Comparison of ENCODE assay signal across 9 mouse cellular contexts in genomic region chr5:111770266-111770665, GRCm38 (mm10). TPM values are rescaled to one million over a fixed set of nuclear protein-coding genes. Genes with fewer than 3 reads are reported as not detected.
DNase-seq lines count a peak whose midpoint lies in the region; ATAC-seq and TF ChIP-seq lines count a peak whose summit lies in the region.
"Had no signal": no experiment of that assay in that cellular context is flagged by ENCODE, and none has a peak within 500 bp of the region (broad histone marks: within the 10 kb centered on the region; RNA-seq: fewer than 3 reads in every experiment).

No protein-coding gene starts in this region.

- H3K4me1 ChIP-seq in embryonic facial prominence, embryonic 11.5 days (ENCODE audit: control insufficient read depth, insufficient read depth, low read length) = peaks cover 8% of the 10 kb centered on the region
- peaks cover 26% of the 10 kb centered on the region for H3K4me1 ChIP-seq in heart, embryonic 11.5 days (ENCODE audit: control insufficient read depth, insufficient read depth, low read length)
- H3K4me1 ChIP-seq in kidney, postnatal 0 days (replicated peaks; ENCODE audit: insufficient read depth, low read length) = peaks cover 4% of the 10 kb centered on the region
- H3K4me1 ChIP-seq in midbrain, embryonic 12.5 days = peaks cover 44% of the 10 kb centered on the region
- H3K4me1 ChIP-seq in thymus, adult 2 months (replicated peaks; ENCODE audit: control insufficient read depth, insufficient read depth, low read length) = no peaks in the 10 kb centered on the region

- DNase-seq in ES-CJ7 (ENCODE audit: low read depth, low spot score) = peak; percentile 36
- peak; percentile 93 for DNase-seq in embryonic facial prominence, embryonic 11.5 days (ENCODE audit: low spot score)
- peak; percentile 90 for DNase-seq in kidney, postnatal 0 days (ENCODE audit: low spot score)
- no peak for DNase-seq in thymus, adult 2 months
- no peak for DNase-seq in frontal cortex, postnatal 36 days (ENCODE audit: low spot score in 2 of 2)
- DNase-seq in layer of hippocampus, adult 18-20 months (ENCODE audit: low spot score in 2 of 2) = no peak

- no peak for TF ChIP-seq POLR2A in thymus, adult 2 months (IDR thresholded peaks at IDR 0.05; ENCODE audit: control insufficient read depth, extremely low read depth, insufficient read depth, low read length, poor library complexity)

- no peak for TF ChIP-seq CTCF in kidney, postnatal 0 days (IDR thresholded peaks at IDR 0.05; ENCODE audit: low read depth)
- TF ChIP-seq CTCF in thymus, adult 2 months (IDR thresholded peaks at IDR 0.05; ENCODE audit: borderline replicate concordance, control insufficient read depth, extremely low read depth, insufficient read depth, low read length, poor library complexity) = no peak

- 0 out of 2 replicates have a peak overlapping the region, but pooled peaks have one; percentile 10 for H3K4me3 ChIP-seq in embryonic facial prominence, embryonic 11.5 days (ENCODE audit: low read depth, low read length)
- no peak overlapping the region for H3K4me3 ChIP-seq in heart, embryonic 11.5 days (ENCODE audit: low read depth, low read length)
- no peak overlapping the region for H3K4me3 ChIP-seq in kidney, postnatal 0 days (replicated peaks; ENCODE audit: low read depth, low read length)
- no peak overlapping the region for H3K4me3 ChIP-seq in midbrain, embryonic 12.5 days
- no peak overlapping the region for H3K4me3 ChIP-seq in thymus, adult 2 months (ENCODE audit: control insufficient read depth, insufficient read depth, low read length)

- H3K27me3 ChIP-seq in embryonic facial prominence, embryonic 11.5 days (ENCODE audit: control insufficient read depth, insufficient read depth, low read length) = no peaks in the 10 kb centered on the region
- H3K27me3 ChIP-seq in heart, embryonic 11.5 days (ENCODE audit: control insufficient read depth, insufficient read depth, low read length) = no peaks in the 10 kb centered on the region
- no peaks in the 10 kb centered on the region for H3K27me3 ChIP-seq in kidney, postnatal 0 days (ENCODE audit: insufficient read depth, low read length)
- H3K27me3 ChIP-seq in midbrain, embryonic 12.5 days = peaks cover 21% of the 10 kb centered on the region
- no peaks in the 10 kb centered on the region for H3K27me3 ChIP-seq in thymus, adult 2 months (ENCODE audit: control insufficient read depth, insufficient read depth, low read length)

- ATAC-seq in embryonic facial prominence, embryonic 11.5 days (replicated peaks; ENCODE audit: insufficient number of reproducible peaks, low FRiP score, low TSS enrichment, low read depth) = peak; percentile 90
- peak; percentile 62; the same call in 1 of the 2 replicates for ATAC-seq in heart, embryonic 11.5 days (replicated peaks; ENCODE audit: insufficient number of reproducible peaks, low FRiP score, low TSS enrichment)
- peak; percentile 88 for ATAC-seq in kidney, postnatal 0 days (replicated peaks; ENCODE audit: low FRiP score, low read depth)
- peak; percentile 65 for ATAC-seq in midbrain, embryonic 12.5 days (ENCODE audit: low FRiP score, low read depth)

- WGBS in embryonic facial prominence, embryonic 11.5 days = under 1% methylated on average over 15 of the region's 15 CpGs
- WGBS in heart, embryonic 11.5 days (ENCODE audit: insufficient replicate concordance) = 6% methylated on average over 15 of the region's 15 CpGs
- WGBS in kidney, postnatal 0 days = 5% methylated on average over 15 of the region's 15 CpGs
- WGBS in midbrain, embryonic 12.5 days = 5% methylated on average over 15 of the region's 15 CpGs
- WGBS in thymus, adult 2 months = 35% methylated on average over 15 of the region's 15 CpGs

- peak overlapping the region; percentile 27; the same call in 1 of the 2 replicates for H3K4me2 ChIP-seq in embryonic facial prominence, embryonic 11.5 days (ENCODE audit: low read depth, low read length)
- peak overlapping the region; percentile 55 for H3K4me2 ChIP-seq in heart, embryonic 11.5 days
- peak overlapping the region; percentile 41 for H3K4me2 ChIP-seq in kidney, postnatal 0 days (ENCODE audit: low read length)
- peak overlapping the region; percentile 22 for H3K4me2 ChIP-seq in midbrain, embryonic 12.5 days (replicated peaks)

- H3K27ac ChIP-seq in embryonic facial prominence, embryonic 11.5 days (replicated peaks; ENCODE audit: low read depth, low read length) = peak overlapping the region; percentile 92
- peak overlapping the region; percentile 78 for H3K27ac ChIP-seq in heart, embryonic 11.5 days (ENCODE audit: low read depth, low read length)
- peak overlapping the region; percentile 36; the same call in 1 of the 2 replicates for H3K27ac ChIP-seq in kidney, postnatal 0 days
- no peak overlapping the region for H3K27ac ChIP-seq in midbrain, embryonic 12.5 days (replicated peaks)
- H3K27ac ChIP-seq in thymus, adult 2 months (ENCODE audit: control insufficient read depth, insufficient read depth, low read length) = no peak overlapping the region
- H3K27ac ChIP-seq: macrophage had no signal

- no peaks in the 10 kb centered on the region for H3K36me3 ChIP-seq in embryonic facial prominence, embryonic 11.5 days (replicated peaks; ENCODE audit: control insufficient read depth, insufficient read depth, low read depth, low read length)
- no peaks in the 10 kb centered on the region for H3K36me3 ChIP-seq in heart, embryonic 11.5 days (ENCODE audit: control insufficient read depth, insufficient read depth, low read length)
- H3K36me3 ChIP-seq in kidney, postnatal 0 days (ENCODE audit: insufficient read depth, low read length) = no peaks in the 10 kb centered on the region
- H3K36me3 ChIP-seq in midbrain, embryonic 12.5 days = no peaks in the 10 kb centered on the region
- H3K36me3 ChIP-seq in thymus, adult 2 months (ENCODE audit: control insufficient read depth, insufficient read depth, low read length) = no peaks in the 10 kb centered on the region

- H3K9me3 ChIP-seq in embryonic facial prominence, embryonic 11.5 days (replicated peaks; ENCODE audit: control insufficient read depth, low read length) = no peaks in the 10 kb centered on the region
- no peaks in the 10 kb centered on the region for H3K9me3 ChIP-seq in heart, embryonic 11.5 days (replicated peaks; ENCODE audit: control insufficient read depth, low read length)
- no peaks in the 10 kb centered on the region for H3K9me3 ChIP-seq in kidney, postnatal 0 days (replicated peaks; ENCODE audit: low read length)
- no peaks in the 10 kb centered on the region for H3K9me3 ChIP-seq in midbrain, embryonic 12.5 days

- H3K9ac ChIP-seq in embryonic facial prominence, embryonic 11.5 days (replicated peaks; ENCODE audit: low read length) = peak overlapping the region; percentile 41
- H3K9ac ChIP-seq in heart, embryonic 11.5 days (ENCODE audit: low read depth, low read length) = peak overlapping the region; percentile 53; the same call in 1 of the 2 replicates
- 0 out of 2 replicates have a peak overlapping the region, but pooled peaks have one; percentile 0 for H3K9ac ChIP-seq in kidney, postnatal 0 days (ENCODE audit: low read depth, low read length)
- 0 out of 2 replicates have a peak overlapping the region, but pooled peaks have one; percentile 26 for H3K9ac ChIP-seq in midbrain, embryonic 12.5 days (replicated peaks)

RNA-seq across cellular contexts. Expression of gene Gm26897, which starts 36.5 kb away (rescaled TPM):
- not detected in 2 replicates for polyA plus RNA-seq in embryonic facial prominence, embryonic 11.5 days (2014; fragmentation: Nextera tagmentation; extraction: Ambion mirVana)
- not detected in 2 replicates for polyA plus RNA-seq in heart, embryonic 11.5 days (2014; fragmentation: Nextera tagmentation; extraction: Ambion mirVana)
- polyA plus RNA-seq in kidney, postnatal 0 days (2015; fragmentation: Nextera tagmentation; extraction: Ambion mirVana) = not detected in 2 replicates
- polyA plus RNA-seq in midbrain, embryonic 12.5 days (2016; fragmentation: Nextera tagmentation; extraction: Ambion mirVana) = not detected in 2 replicates
- not detected in 2 replicates for polyA plus RNA-seq in thymus, adult 2 months (2012; rRNA removed)
- not detected for total RNA-seq in layer of hippocampus, adult 18-20 months (2021)
- polyA plus RNA-seq: macrophage had no signal

Comparison
In these comparisons a context has a peak if more than half of its experiments do, and no peak if none do; other contexts are left out.
1. DNase-seq: peak in ES-CJ7 (single experiment), embryonic facial prominence, embryonic 11.5 days (single experiment) and kidney, postnatal 0 days (single experiment); none in thymus, adult 2 months (single experiment), frontal cortex, postnatal 36 days (0 of 2) and layer of hippocampus, adult 18-20 months (0 of 2).
2. H3K27ac ChIP-seq: peak in embryonic facial prominence, embryonic 11.5 days (single experiment), heart, embryonic 11.5 days (single experiment) and kidney, postnatal 0 days (single experiment); none in midbrain, embryonic 12.5 days (single experiment) and thymus, adult 2 months (single experiment).
3. H3K9ac ChIP-seq: peak in every context shown above with its lines; median percentile 53 in heart, embryonic 11.5 days; 41 in embryonic facial prominence, embryonic 11.5 days; 26 in midbrain, embryonic 12.5 days; 0 in kidney, postnatal 0 days.
4. Peak in every context shown above with its lines, with median percentiles within 50 percentile points of each other: ATAC-seq and H3K4me2 ChIP-seq.